Mouse (Mus musculus): ENCODE results near the gene Gpr62.

- no peak for TF ChIP-seq CTCF (conservative IDR thresholded peaks at IDR 0.05; ENCODE audit: low read length)
- no peak for TF ChIP-seq POU5F1 (IDR thresholded peaks at IDR 0.05; ENCODE audit: borderline replicate concordance, low read length)
Observed at GRCm38 (mm10) chr9:106452351-106452750, 13.4 kb downstream of the Gpr62 start.

All from E14TG2a.4 (cell line).